Mouse (Mus musculus) adipocyte (in vitro differentiated cells): ENCODE measurements at regions not wholly inside any gene's neighbourhood (a gene's known extent, or its start where the extent isn't known, plus 50 kb on each side); places are given as distances from the start of the nearest gene placed in this dataset.
A peak's percentile ranks its signal among the peaks of the same experiment; 100 is the strongest.

ENCODE experiments used
- DNase-seq: peaks from one replicate; pipeline ENCODE4 v3.0.0-alpha.2; 2016; ENCODE audit warnings: low spot score

- DNase-seq: no peak
Measured at GRCm38 (mm10) chr6:97741427-97741826, 65.4 kb upstream of the Mitf start.

GRCm38 (mm10) chr6:97740851-97741201 lies 66.0 kb upstream of the Mitf start:
- DNase-seq: no peak

- DNase-seq: peak; percentile 69
Measured at GRCm38 (mm10) chr6:97740107-97740850, 66.6 kb upstream of the Mitf start.

GRCm38 (mm10) chr6:97738846-97739245 lies 68.0 kb upstream of the Mitf start:
- DNase-seq: no peak

- DNase-seq: no peak
Measured at GRCm38 (mm10) chr6:97730835-97731234, 76.0 kb upstream of the Mitf start.

- DNase-seq: no peak
Measured at GRCm38 (mm10) chr6:97718184-97718910, 88.5 kb upstream of the Mitf start.

GRCm38 (mm10) chr6:97707401-97707800 lies 90.1 kb upstream of the Frmd4b start:
- DNase-seq: no peak

GRCm38 (mm10) chr6:97704361-97704760 lies 87.0 kb upstream of the Frmd4b start:
- no peak for DNase-seq

- DNase-seq: no peak
Measured at GRCm38 (mm10) chr6:97699752-97700098, 82.4 kb upstream of the Frmd4b start.

GRCm38 (mm10) chr6:97699054-97699751 lies 81.9 kb upstream of the Frmd4b start:
- DNase-seq: no peak

- DNase-seq: no peak
Measured at GRCm38 (mm10) chr6:97693281-97693680, 75.9 kb upstream of the Frmd4b start.

- no peak for DNase-seq
Measured at GRCm38 (mm10) chr6:97691136-97691535, 73.8 kb upstream of the Frmd4b start.

- DNase-seq: no peak
Measured at GRCm38 (mm10) chr6:97684335-97684734, 67.0 kb upstream of the Frmd4b start.

GRCm38 (mm10) chr6:97682213-97682612 lies 64.9 kb upstream of the Frmd4b start:
- no peak for DNase-seq

GRCm38 (mm10) chr6:97675181-97675756 lies 57.9 kb upstream of the Frmd4b start:
- no peak for DNase-seq

- no peak for DNase-seq
Measured at GRCm38 (mm10) chr6:97666818-97667629, 49.7 kb upstream of the Frmd4b start.
